Mouse (Mus musculus): ENCODE results near the gene Cdkn2aipnl.

Cdkn2aipnl gene

GRCm38 (mm10) chr11:51967443-51968401, at the start of gene Cdkn2aipnl:
Cdkn2aipnl (plus strand) TSS chr11:51967661.
- peak; percentile 88 for DNase-seq (ENCODE audit: low spot score)

- no peak for DNase-seq (ENCODE audit: low spot score)
Measured at GRCm38 (mm10) chr11:51917951-51918350, 49.5 kb upstream of the Cdkn2aipnl start.

- DNase-seq (ENCODE audit: low spot score), result no peak
Measured at GRCm38 (mm10) chr11:51918576-51918975, 48.9 kb upstream of the Cdkn2aipnl start.

GRCm38 (mm10) chr11:51921355-51922125, 45.9 kb upstream of the Cdkn2aipnl start:
- no peak for DNase-seq (ENCODE audit: low spot score)

- DNase-seq (ENCODE audit: low spot score), result no peak
Measured at GRCm38 (mm10) chr11:51922421-51922841, 45.0 kb upstream of the Cdkn2aipnl start.

GRCm38 (mm10) chr11:51925595-51925994, 41.9 kb upstream of the Cdkn2aipnl start:
- DNase-seq (ENCODE audit: low spot score), result no peak

GRCm38 (mm10) chr11:51926385-51926784, 41.1 kb upstream of the Cdkn2aipnl start:
- DNase-seq (ENCODE audit: low spot score), result no peak

- DNase-seq (ENCODE audit: low spot score), result no peak
Measured at GRCm38 (mm10) chr11:51927106-51927505, 40.4 kb upstream of the Cdkn2aipnl start.

GRCm38 (mm10) chr11:51931138-51931537, 36.3 kb upstream of the Cdkn2aipnl start:
- no peak for DNase-seq (ENCODE audit: low spot score)

- DNase-seq (ENCODE audit: low spot score), result no peak
Measured at GRCm38 (mm10) chr11:51931790-51932189, 35.7 kb upstream of the Cdkn2aipnl start.

GRCm38 (mm10) chr11:51934230-51934629, 33.2 kb upstream of the Cdkn2aipnl start:
- no peak for DNase-seq (ENCODE audit: low spot score)

- DNase-seq (ENCODE audit: low spot score), result no peak
Measured at GRCm38 (mm10) chr11:51935636-51936434, 31.6 kb upstream of the Cdkn2aipnl start.

GRCm38 (mm10) chr11:51937361-51937781, 30.1 kb upstream of the Cdkn2aipnl start:
- DNase-seq (ENCODE audit: low spot score), result no peak

- DNase-seq (ENCODE audit: low spot score), result no peak
Measured at GRCm38 (mm10) chr11:51938817-51939589, 28.5 kb upstream of the Cdkn2aipnl start.

GRCm38 (mm10) chr11:51939590-51939955, 27.9 kb upstream of the Cdkn2aipnl start:
- no peak for DNase-seq (ENCODE audit: low spot score)

GRCm38 (mm10) chr11:51940511-51940955, 26.9 kb upstream of the Cdkn2aipnl start:
- no peak for DNase-seq (ENCODE audit: low spot score)

GRCm38 (mm10) chr11:51942602-51943499, 24.6 kb upstream of the Cdkn2aipnl start:
- no peak for DNase-seq (ENCODE audit: low spot score)

GRCm38 (mm10) chr11:51943500-51943841, 24.0 kb upstream of the Cdkn2aipnl start:
- no peak for DNase-seq (ENCODE audit: low spot score)

GRCm38 (mm10) chr11:51944239-51944638, 23.2 kb upstream of the Cdkn2aipnl start:
- DNase-seq (ENCODE audit: low spot score), result no peak

- DNase-seq (ENCODE audit: low spot score), result peak; percentile 35
Measured at GRCm38 (mm10) chr11:51945548-51945947, 21.9 kb upstream of the Cdkn2aipnl start.
